Mouse (Mus musculus) heart, postnatal 10 days (tissue): Measurements from ENCODE around the gene Krt33a. TPM values are rescaled to one million over a fixed set of nuclear protein-coding genes. Genes with fewer than 3 reads are reported as not detected.
A peak's percentile ranks its signal among the peaks of the same experiment; 100 is the strongest.

Experiments used
- DNase-seq, 2 experiments: peaks; one replicate each; pipeline ENCODE4 v3.0.0; 2021
- intact Hi-C: fragments of 180-260 bp; cut with DNase I; formaldehyde crosslinking; loops from one replicate; pipeline ENCODE4 v1.15.1; 2025
- total RNA-seq, 2 experiments: library from RNA; stranded (reverse); gene quantifications; 2 replicates each; pipeline ENCODE4 v1.2.3; 2021

Krt33a gene
- total RNA-seq, result not detected

- DNase-seq, result no peak
- intact Hi-C loops, result no loop called here
Observed at GRCm38 (mm10) chr11:100016112-100016511, at the start of gene Krt33a. Gene Krt33a, minus strand, starts transcription at chr11:100016212.

GRCm38 (mm10) chr11:100058875-100059274, 42.9 kb upstream of the Krt33a start:
- no peak for DNase-seq
- intact Hi-C loops, result no loop called here

- intact Hi-C loops, result no loop called here
- no peak for DNase-seq
Observed at GRCm38 (mm10) chr11:100055686-100056655, 40.0 kb upstream of the Krt33a start.

GRCm38 (mm10) chr11:100050451-100050850, 34.4 kb upstream of the Krt33a start, which contains the start of gene Krt31:
Gene Krt31, minus strand, starts transcription at chr11:100050551.
- intact Hi-C loops, result no loop called here
- no peak for DNase-seq

- no peak for DNase-seq
- intact Hi-C loops, result no loop called here
Observed at GRCm38 (mm10) chr11:100047193-100047592, 31.2 kb upstream of the Krt33a start.

GRCm38 (mm10) chr11:100046303-100046866, 30.4 kb upstream of the Krt33a start:
- no peak for DNase-seq
- intact Hi-C loops, result no loop called here

GRCm38 (mm10) chr11:100041454-100041853, 25.4 kb upstream of the Krt33a start, which contains the start of gene Krt34:
Gene Krt34, minus strand, starts transcription at chr11:100041554.
- intact Hi-C loops, result no loop called here
- no peak for DNase-seq

GRCm38 (mm10) chr11:100029768-100030167, 13.8 kb upstream of the Krt33a start, which contains the start of gene Krt33b:
Gene Krt33b, minus strand, starts transcription at chr11:100029868.
- no peak for DNase-seq
- intact Hi-C loops, result no loop called here

- DNase-seq, result no peak
- intact Hi-C loops, result no loop called here
Observed at GRCm38 (mm10) chr11:100021438-100021837, 5.4 kb upstream of the Krt33a start.

- intact Hi-C loops, result no loop called here
- no peak for DNase-seq
Observed at GRCm38 (mm10) chr11:100019466-100019865, 3.5 kb upstream of the Krt33a start.

GRCm38 (mm10) chr11:100013691-100014171, 2.3 kb downstream of the Krt33a start:
- DNase-seq, result peak in 1 of 2 experiments; percentile 7
- intact Hi-C loops, result no loop called here

- DNase-seq, result no peak
- intact Hi-C loops, result no loop called here
Observed at GRCm38 (mm10) chr11:100010682-100011081, 5.3 kb downstream of the Krt33a start.

GRCm38 (mm10) chr11:100008336-100008735, 7.7 kb downstream of the Krt33a start:
- intact Hi-C loops, result no loop called here
- no peak for DNase-seq

GRCm38 (mm10) chr11:100006624-100007023, 9.4 kb downstream of the Krt33a start:
- intact Hi-C loops, result no loop called here
- no peak for DNase-seq

GRCm38 (mm10) chr11:100005905-100006304, 10.1 kb downstream of the Krt33a start:
- DNase-seq, result no peak
- intact Hi-C loops, result loop anchor here (2.0 kb wide), 1 partner anchor 541 kb away; no protein-coding TSS in a partner anchor

GRCm38 (mm10) chr11:100004846-100005245, 11.2 kb downstream of the Krt33a start:
- peak; percentile 35 to 69 for DNase-seq
- intact Hi-C loops, result loop anchor here (2.0 kb wide), 1 partner anchor 540 kb away; no protein-coding TSS in a partner anchor

GRCm38 (mm10) chr11:99999091-99999490, 16.9 kb downstream of the Krt33a start:
- intact Hi-C loops, result no loop called here
- no peak for DNase-seq

- no peak for DNase-seq
- intact Hi-C loops, result no loop called here
Observed at GRCm38 (mm10) chr11:99994384-99994661, 21.7 kb downstream of the Krt33a start.

GRCm38 (mm10) chr11:99993620-99994383, 22.2 kb downstream of the Krt33a start, which contains the start of gene Krtap17-1:
Gene Krtap17-1, minus strand, starts transcription at chr11:99993994.
- DNase-seq, result no peak
- intact Hi-C loops, result no loop called here

- no peak for DNase-seq
- intact Hi-C loops, result no loop called here
Observed at GRCm38 (mm10) chr11:99990571-99990970, 25.4 kb downstream of the Krt33a start.
